Mouse (Mus musculus) spleen, adult 10 weeks (tissue): ENCODE measurements around the gene Cacng1. TPM values are rescaled to one million over a fixed set of nuclear protein-coding genes. Genes with fewer than 3 reads are reported as not detected.

Experiments used
- polyA plus RNA-seq: library from polyadenylated mRNA; stranded (reverse); fragments of 350-450 nt; fragmentation: Illumina TruSeq; extraction: RNeasy Lipid Tissue Mini Kit (QIAGEN cat#74804); gene quantifications from one replicate; pipeline ENCODE4 v1.2.3, GENCODE M21; 2015; ENCODE audit warnings: low replicate concordance; ENCODE audit not compliant: insufficient read depth

Gene Cacng1
- polyA plus RNA-seq: not detected

GRCm38 (mm10) chr11:107716332-107716938 lies at the start of gene Cacng1:
Cacng1 (minus strand) TSS chr11:107716522.

Other genes starting within 250 kb of the Cacng1 start
- gene Pitpnc1, start 245.8 kb downstream of the Cacng1 start, polyA plus RNA-seq: 33.8 TPM
- gene Psmd12, start 237.0 kb downstream of the Cacng1 start, polyA plus RNA-seq: 99.6 TPM
- 19.8 TPM for gene Helz, start 168.6 kb downstream of the Cacng1 start, polyA plus RNA-seq
- gene Cacng4, start 78.0 kb upstream of the Cacng1 start, polyA plus RNA-seq: 0.36 TPM
- gene Cacng5, start 198.5 kb upstream of the Cacng1 start, polyA plus RNA-seq: not detected